Mouse (Mus musculus): ENCODE measurements around the gene Dmac2. TPM values are rescaled to one million over a fixed set of nuclear protein-coding genes. Genes with fewer than 3 reads are reported as not detected.
A peak's percentile ranks its signal among the peaks of the same experiment; 100 is the strongest.

The Dmac2 gene
- polyA plus RNA-seq, 1 experiment = 16.7 TPM

DNA sequence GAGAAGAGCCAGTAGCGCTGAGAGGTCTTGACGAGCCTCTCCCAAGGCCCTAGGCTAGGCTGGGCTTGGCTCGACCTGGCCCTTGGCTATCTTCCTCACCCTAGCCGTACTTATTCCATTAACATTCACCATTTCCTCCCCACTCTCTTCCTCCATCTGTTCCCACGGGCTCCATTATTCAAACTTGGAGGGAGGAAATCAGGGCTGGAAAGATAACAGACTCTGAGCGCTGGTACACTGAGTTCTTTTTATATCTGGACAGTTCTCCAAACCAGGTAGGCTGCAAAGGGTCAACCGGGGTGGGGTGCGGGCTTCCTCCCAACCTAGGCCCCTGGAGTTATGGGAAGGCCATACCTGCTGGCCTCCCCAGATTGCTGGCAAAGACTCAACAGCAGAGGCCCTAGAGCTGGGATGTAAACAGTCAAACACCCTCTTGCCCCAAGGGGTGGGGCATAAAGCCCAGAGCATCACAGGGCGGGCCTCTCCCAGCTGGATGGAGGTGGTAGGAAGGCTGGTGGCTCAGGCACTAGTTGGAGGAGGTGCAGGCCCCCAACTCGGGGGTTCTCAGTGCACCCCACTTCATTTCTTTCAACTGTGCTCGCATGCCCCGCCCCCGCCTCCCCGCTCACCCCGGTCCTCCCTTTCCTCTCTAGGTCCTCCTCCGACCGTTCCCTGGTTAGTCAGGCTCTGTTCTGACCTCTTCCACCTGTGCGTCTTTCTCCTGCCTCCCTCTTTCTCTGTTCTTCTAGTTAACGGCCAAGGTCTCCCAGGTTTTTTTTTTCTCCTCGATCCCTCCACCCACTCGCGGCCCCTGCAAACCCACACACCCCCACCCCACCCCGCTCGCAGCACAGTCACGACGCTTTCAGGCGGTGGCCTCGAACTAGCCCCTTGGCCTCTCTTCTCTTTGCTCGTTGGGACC lies 7.6 kb downstream of the Dmac2 start, which contains the start of gene B3gnt8:
B3gnt8 (plus strand) TSS at position 146 of the 922 bp plus-strand sequence.
- Histone ChIP-seq H3K4me1 (ENCODE audit: control insufficient read depth, insufficient read depth, low read length) (peaks cover 3% of the 10 kb centered on the region; the same call in 1 of the 2 replicates), H3K27ac (ENCODE audit: insufficient read depth, low read length) (no peak within 1 kb of the TSS), H3K4me3 (ENCODE audit: insufficient read depth, low read length) (peak within 1 kb of the TSS; percentile 21; the same call in 1 of the 2 replicates)
- TF ChIP-seq POLR2A (IDR thresholded peaks at IDR 0.05; ENCODE audit: low read depth, low read length) (no peak), CTCF (IDR thresholded peaks at IDR 0.05; ENCODE audit: borderline replicate concordance, insufficient read depth, low read length) (no peak)

GRCm38 (mm10) chr7:25627431-25628322 lies 8.5 kb downstream of the Dmac2 start:
- H3K4me3 ChIP-seq (ENCODE audit: insufficient read depth, low read length) = peak overlapping the region; percentile 21; the same call in 1 of the 2 replicates
- TF ChIP-seq POLR2A (IDR thresholded peaks at IDR 0.05; ENCODE audit: low read depth, low read length) (peak; percentile 47), CTCF (IDR thresholded peaks at IDR 0.05; ENCODE audit: borderline replicate concordance, insufficient read depth, low read length) (no peak)
- no peak overlapping the region for H3K27ac ChIP-seq (ENCODE audit: insufficient read depth, low read length)

GRCm38 (mm10) chr7:25628323-25628620 lies 9.1 kb downstream of the Dmac2 start:
- Histone ChIP-seq H3K4me3 (ENCODE audit: insufficient read depth, low read length) (no peak overlapping the region), H3K4me1 (ENCODE audit: control insufficient read depth, insufficient read depth, low read length) (peaks cover 3% of the 10 kb centered on the region; the same call in 1 of the 2 replicates), H3K27ac (ENCODE audit: insufficient read depth, low read length) (no peak overlapping the region)
- TF ChIP-seq CTCF (IDR thresholded peaks at IDR 0.05; ENCODE audit: borderline replicate concordance, insufficient read depth, low read length) (no peak), POLR2A (IDR thresholded peaks at IDR 0.05; ENCODE audit: low read depth, low read length) (no peak)

More at GRCm38 (mm10) chr7:25627431-25628322, 8.5 kb downstream of the Dmac2 start:
- peaks cover 3% of the 10 kb centered on the region; the same call in 1 of the 2 replicates for H3K4me1 ChIP-seq (ENCODE audit: control insufficient read depth, insufficient read depth, low read length)

GRCm38 (mm10) chr7:25632679-25633078 lies 13.5 kb downstream of the Dmac2 start:
- no peak for TF ChIP-seq POLR2A (IDR thresholded peaks at IDR 0.05; ENCODE audit: low read depth, low read length)
- no peak for TF ChIP-seq CTCF (IDR thresholded peaks at IDR 0.05; ENCODE audit: borderline replicate concordance, insufficient read depth, low read length)
- Histone ChIP-seq H3K27ac (ENCODE audit: insufficient read depth, low read length) (no peak overlapping the region), H3K4me1 (ENCODE audit: control insufficient read depth, insufficient read depth, low read length) (peaks cover under 1% of the 10 kb centered on the region; the same call in 1 of the 2 replicates), H3K4me3 (ENCODE audit: insufficient read depth, low read length) (no peak overlapping the region)

- TF ChIP-seq POLR2A (IDR thresholded peaks at IDR 0.05; ENCODE audit: low read depth, low read length) = no peak
- TF ChIP-seq CTCF (IDR thresholded peaks at IDR 0.05; ENCODE audit: borderline replicate concordance, insufficient read depth, low read length) = no peak
- Histone ChIP-seq H3K4me3 (ENCODE audit: insufficient read depth, low read length) (no peak overlapping the region), H3K4me1 (ENCODE audit: control insufficient read depth, insufficient read depth, low read length) (no peaks in the 10 kb centered on the region), H3K27ac (ENCODE audit: insufficient read depth, low read length) (no peak overlapping the region)
These were observed 17.2 kb downstream of the Dmac2 start for GRCm38 (mm10) chr7:25636373-25636772.

DNA sequence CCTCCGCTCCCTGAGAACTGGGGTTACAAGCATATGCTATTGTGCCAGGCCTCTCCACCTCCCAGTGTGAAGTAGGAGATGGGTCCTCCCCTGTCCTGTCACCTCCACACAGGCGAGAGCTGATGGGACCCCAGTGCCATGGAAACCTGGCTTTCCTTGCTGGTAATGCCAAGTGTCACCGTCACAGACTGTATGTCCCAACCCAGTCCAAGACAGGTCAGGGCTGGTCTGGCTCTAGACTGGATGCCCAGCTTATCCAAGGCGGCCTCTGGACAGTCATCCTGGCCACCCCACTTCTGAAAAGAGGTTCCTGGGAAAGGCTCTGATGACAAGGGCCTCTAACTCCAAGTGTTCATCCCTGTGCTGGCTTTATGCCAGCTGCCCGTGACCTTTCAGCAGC lies 17.9 kb downstream of the Dmac2 start:
- Histone ChIP-seq H3K27ac (ENCODE audit: insufficient read depth, low read length) (no peak overlapping the region), H3K4me1 (ENCODE audit: control insufficient read depth, insufficient read depth, low read length) (no peaks in the 10 kb centered on the region), H3K4me3 (ENCODE audit: insufficient read depth, low read length) (no peak overlapping the region)
- TF ChIP-seq CTCF (IDR thresholded peaks at IDR 0.05; ENCODE audit: borderline replicate concordance, insufficient read depth, low read length) (no peak), POLR2A (IDR thresholded peaks at IDR 0.05; ENCODE audit: low read depth, low read length) (no peak)

GRCm38 (mm10) chr7:25639754-25640153 lies 20.5 kb downstream of the Dmac2 start:
- Histone ChIP-seq H3K27ac (ENCODE audit: insufficient read depth, low read length) (no peak overlapping the region), H3K4me3 (ENCODE audit: insufficient read depth, low read length) (no peak overlapping the region), H3K4me1 (ENCODE audit: control insufficient read depth, insufficient read depth, low read length) (no peaks in the 10 kb centered on the region)
- TF ChIP-seq POLR2A (IDR thresholded peaks at IDR 0.05; ENCODE audit: low read depth, low read length) (no peak), CTCF (IDR thresholded peaks at IDR 0.05; ENCODE audit: borderline replicate concordance, insufficient read depth, low read length) (no peak)

GRCm38 (mm10) chr7:25644136-25644535 lies 24.9 kb downstream of the Dmac2 start:
- Histone ChIP-seq H3K27ac (ENCODE audit: insufficient read depth, low read length) (no peak overlapping the region), H3K4me1 (ENCODE audit: control insufficient read depth, insufficient read depth, low read length) (no peaks in the 10 kb centered on the region), H3K4me3 (ENCODE audit: insufficient read depth, low read length) (no peak overlapping the region)
- TF ChIP-seq POLR2A (IDR thresholded peaks at IDR 0.05; ENCODE audit: low read depth, low read length) (no peak), CTCF (IDR thresholded peaks at IDR 0.05; ENCODE audit: borderline replicate concordance, insufficient read depth, low read length) (no peak)

GRCm38 (mm10) chr7:25644631-25645030 lies 25.4 kb downstream of the Dmac2 start:
- no peak overlapping the region for H3K27ac ChIP-seq (ENCODE audit: insufficient read depth, low read length)
- H3K4me1 ChIP-seq (ENCODE audit: control insufficient read depth, insufficient read depth, low read length) = no peaks in the 10 kb centered on the region
- TF ChIP-seq POLR2A (IDR thresholded peaks at IDR 0.05; ENCODE audit: low read depth, low read length) = no peak
- TF ChIP-seq CTCF (IDR thresholded peaks at IDR 0.05; ENCODE audit: borderline replicate concordance, insufficient read depth, low read length) = no peak
- no peak overlapping the region for H3K4me3 ChIP-seq (ENCODE audit: insufficient read depth, low read length)
